Mouse (Mus musculus) gastrocnemius, postnatal 14 days (tissue): ENCODE measurements around the gene Fbxo36. TPM values are rescaled to one million over a fixed set of nuclear protein-coding genes. Genes with fewer than 3 reads are reported as not detected.

Experiments
- DNase-seq: peaks from one replicate; pipeline ENCODE4 v3.0.0; 2021; ENCODE audit warnings: mixed read lengths
- intact Hi-C: fragments of 180-260 bp; cut with DNase I; formaldehyde crosslinking; loops from one replicate; pipeline ENCODE4 v1.15.1; 2025; ENCODE audit warnings: low total_unique reads
- total RNA-seq, 2 experiments: library from RNA; stranded (reverse); gene quantifications; 2 replicates each; pipeline ENCODE4 v1.2.3; 2021

The Fbxo36 gene
- total RNA-seq, 2 experiments from 2014 or later, result 1.5 to 1.8 TPM

DNA sequence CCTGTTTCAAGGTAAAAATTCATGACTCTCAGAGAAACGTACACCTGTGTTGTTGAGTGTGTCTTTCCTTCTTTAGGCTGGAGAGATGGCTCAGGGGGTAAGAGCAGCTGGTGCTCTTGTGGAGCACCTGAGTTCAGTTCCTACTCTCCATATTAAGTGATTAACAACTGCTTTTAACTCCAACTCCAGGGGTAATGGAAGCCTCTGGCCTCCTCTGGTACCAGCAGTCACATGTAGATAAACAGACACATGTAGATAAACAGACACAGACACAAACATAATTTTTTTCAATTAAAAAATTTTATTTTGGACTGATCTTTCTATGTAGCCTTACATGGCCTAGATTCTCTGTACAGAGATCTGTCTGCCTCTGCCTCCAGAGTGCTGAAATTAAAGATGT lies 14.1 kb downstream of the Fbxo36 start:
- no peak for DNase-seq
- intact Hi-C loops, result no loop called here

DNA sequence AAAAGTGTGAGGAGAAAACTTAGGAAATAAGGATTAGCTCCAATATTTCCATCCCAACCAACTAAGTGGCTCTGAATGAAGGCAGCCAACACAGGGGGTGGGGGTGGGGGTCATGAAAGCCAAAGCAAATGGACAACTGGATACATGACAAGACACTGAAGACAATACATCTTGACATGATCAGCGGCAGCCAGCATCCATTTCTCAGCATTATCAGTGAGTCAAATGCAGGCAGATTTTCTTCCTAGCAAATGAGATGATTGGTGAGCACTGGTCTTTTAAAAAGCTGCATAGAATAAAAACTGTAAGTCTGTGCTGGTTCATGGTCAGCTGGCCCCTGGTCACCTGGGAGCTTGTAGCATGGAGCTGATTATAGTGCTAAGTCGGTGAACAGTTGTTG lies 15.3 kb downstream of the Fbxo36 start:
- intact Hi-C loops, result no loop called here
- no peak for DNase-seq

DNA sequence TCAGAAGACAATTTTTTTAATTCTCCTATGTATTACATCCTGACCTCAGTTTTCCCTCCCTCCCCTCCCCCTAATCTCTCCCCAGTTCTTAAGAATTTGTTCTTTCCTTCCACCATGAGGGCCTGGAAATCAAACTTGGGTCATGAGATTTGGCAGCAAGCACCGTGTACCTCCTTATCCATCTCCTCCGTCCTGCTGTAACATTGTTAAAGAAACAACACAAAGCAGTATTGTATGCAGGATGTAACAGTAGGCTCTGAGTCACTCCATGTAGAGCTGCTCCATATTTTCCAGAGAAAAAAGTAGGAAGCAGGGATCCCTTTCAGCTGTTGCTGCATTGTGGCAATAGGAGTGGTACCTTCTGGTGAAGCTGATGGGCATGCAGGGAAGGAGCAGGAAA lies 16.1 kb downstream of the Fbxo36 start:
- intact Hi-C loops, result no loop called here
- DNase-seq, result no peak

DNA sequence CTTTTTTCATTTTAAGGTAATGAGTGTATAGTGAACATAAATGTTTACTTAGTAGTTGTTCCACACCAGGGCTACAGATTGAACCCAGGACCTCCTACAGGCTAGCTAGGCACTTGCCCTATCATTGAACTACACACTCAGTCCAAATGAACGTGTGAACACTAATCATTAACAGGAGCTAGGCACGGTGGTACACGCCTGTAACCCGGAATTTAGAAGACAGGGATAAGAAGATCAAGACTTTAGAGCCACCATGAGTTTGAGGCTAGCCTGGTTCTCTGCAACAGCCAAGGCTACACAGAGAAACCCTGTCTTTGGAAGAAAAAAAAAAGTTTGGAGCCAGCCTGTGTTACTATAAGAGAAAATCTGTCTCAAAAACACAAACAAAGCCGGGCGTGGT lies 20.0 kb downstream of the Fbxo36 start:
- intact Hi-C loops, result no loop called here
- DNase-seq, result no peak

DNA sequence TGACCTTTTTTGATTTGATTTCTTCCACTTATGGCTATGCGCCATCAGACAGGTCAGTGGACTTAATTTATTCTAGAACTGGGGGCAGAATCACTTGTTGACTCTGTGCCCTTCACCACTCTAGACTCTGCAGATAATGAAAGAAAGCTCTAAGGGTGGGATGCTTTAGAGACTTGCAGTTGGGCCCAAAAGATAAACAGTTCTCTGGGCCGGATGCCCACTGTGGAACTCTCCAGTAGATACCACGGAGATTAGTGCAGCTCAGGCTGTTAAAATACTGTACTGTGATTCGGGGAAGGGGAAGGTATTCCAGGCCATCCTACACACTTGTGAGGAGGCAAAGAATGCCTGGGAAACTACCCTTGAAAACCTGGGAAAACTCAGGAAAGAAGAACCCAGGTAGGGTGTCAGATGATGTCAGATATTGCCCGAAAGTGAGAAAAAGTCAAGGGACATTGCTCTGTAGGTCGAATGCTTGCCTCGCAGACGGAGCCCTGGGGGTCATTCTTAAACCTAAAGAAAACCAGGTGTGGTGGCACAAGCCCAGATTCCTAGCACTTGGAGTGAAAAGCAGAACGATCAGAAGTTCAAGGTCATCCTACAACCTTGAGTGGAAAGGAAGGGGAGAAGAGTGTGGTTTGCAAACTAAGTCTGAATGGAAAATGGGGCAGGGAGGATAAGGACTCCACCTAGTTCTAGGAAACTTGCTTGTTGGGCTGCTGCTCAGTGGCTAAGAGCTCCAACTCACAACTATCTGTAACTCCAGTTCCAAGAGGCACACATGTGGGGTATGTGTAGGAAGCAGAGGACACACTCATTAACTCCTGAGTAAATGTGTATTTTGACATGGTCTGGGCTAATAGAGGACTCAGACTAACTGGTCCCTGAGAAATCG lies 21.0 kb downstream of the Fbxo36 start:
- no peak for DNase-seq
- intact Hi-C loops, result no loop called here

DNA sequence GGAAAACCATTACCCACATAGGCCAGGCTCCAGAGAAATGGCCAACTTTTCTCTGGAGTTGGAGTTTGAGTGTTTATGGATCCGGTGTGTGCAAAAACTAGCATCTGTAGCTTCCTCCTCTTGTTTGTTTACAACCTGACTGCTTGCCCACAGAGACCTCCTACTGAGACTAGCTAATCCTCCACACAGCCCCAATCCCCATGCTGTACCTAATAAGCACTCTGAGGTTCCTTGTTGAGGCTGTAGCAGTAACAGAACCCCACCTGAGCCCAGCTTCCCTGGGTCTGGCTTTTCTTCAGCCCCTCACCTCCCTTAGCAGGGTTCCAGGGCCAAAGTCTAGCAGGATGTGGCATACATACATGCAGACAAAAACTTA lies 21.6 kb downstream of the Fbxo36 start:
- no peak for DNase-seq
- intact Hi-C loops, result no loop called here

DNA sequence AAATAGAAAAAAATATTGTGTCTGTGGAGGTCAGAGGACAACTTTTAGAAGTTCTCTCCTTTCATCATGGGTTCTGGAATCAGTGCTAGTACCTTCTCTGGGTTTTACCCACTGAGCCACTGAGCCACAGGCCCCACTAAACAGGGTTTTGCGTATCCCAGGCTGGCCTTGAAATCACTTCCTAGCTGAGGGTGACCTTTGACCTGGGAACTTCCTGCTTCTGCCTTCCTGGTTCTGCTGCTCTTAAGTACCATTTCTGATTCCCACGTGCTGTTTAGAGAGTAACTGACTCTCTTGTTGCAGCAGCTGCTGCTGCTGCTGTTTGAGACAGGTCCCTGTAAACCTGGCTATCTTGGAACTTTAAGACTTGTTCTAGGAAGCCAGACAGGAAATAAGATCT lies 25.0 kb downstream of the Fbxo36 start:
- DNase-seq, result no peak

DNA sequence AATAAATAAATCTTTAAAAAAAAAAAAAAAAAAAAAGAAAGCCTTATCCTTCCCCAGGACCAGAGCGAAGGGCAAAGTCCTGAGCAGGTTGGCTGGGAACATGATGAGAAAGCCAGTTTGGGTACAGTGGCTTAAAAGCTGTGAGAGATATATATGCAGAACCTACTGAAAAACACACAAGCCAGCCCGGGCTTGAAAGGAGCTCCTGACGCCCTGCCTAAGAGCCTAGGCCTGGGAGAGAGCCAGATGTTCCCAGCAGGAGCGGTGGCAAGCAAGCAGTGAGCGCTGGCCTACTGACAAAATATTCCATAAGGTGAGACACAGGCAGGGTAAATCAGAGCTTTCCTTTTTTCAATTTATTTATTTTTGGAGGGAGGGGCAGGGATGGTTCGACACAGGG lies 26.6 kb downstream of the Fbxo36 start:
- no peak for DNase-seq
- intact Hi-C loops, result no loop called here

More for the DNA sequence above, 25.0 kb downstream of the Fbxo36 start:
- intact Hi-C loops, result no loop called here

DNA sequence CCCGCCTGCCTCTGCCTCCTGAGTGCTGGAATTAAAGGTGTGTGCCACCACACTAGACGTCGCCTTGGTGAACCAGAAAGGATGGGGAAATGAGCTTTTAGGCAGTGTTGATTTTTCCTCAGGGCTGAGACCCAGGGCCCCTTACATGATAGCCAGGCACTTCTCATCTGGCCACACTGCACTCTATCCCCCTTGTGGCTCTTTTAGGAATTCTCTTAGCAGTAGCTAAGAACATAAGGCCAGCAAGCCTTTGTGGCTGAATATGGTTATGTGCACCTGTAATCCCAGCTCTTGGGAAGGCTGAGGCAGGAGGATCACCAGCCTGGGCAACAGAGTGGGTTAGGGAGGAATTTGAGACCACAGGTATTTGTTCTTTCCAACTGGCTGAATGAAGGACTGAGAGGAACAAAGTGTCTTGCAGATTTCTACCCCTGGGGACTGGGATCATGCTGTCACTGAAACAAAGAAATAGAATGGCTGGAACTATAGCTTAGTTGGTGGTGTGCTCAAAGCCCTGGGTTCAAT lies 27.1 kb downstream of the Fbxo36 start:
- intact Hi-C loops, result no loop called here
- DNase-seq, result no peak

DNA sequence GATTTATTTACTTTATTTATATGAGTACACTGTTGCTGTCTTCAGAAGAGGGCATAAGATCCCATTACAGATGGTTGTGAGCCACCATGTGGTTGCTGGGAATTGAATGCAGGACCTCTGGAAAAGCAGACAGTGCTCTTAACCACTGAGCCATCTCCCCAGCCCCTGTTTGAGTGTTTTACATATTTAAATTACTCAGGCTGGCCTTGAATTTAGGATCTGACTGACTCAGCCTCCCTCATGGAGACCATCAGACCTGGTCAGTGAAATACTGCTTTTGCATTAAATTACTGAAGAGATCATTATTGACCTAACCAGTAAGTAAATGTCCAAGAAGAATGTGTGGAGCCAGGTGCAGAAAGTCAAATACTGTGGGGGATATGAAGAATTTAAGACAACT lies 28.7 kb downstream of the Fbxo36 start:
- intact Hi-C loops, result no loop called here
- DNase-seq, result no peak

DNA sequence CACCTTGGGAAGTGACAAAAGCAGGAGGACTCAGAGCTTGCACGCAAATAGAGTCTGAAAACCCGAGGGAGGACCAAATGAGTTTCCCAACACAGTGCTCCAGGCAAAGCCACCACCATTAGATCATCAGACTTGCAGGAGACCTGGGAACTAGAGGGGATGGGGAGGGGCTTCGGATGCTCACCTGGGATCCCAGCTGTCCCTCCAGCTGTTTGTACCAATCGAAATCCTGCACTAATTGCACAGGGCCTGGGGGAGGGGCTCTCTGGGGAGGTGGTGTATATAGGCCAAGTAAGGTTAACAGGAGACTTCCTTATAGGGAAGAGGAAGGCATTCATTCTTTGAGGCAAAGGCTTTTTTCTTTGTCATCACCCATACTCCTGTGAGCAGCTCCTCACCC lies 29.2 kb downstream of the Fbxo36 start:
- no peak for DNase-seq
- intact Hi-C loops, result no loop called here

DNA sequence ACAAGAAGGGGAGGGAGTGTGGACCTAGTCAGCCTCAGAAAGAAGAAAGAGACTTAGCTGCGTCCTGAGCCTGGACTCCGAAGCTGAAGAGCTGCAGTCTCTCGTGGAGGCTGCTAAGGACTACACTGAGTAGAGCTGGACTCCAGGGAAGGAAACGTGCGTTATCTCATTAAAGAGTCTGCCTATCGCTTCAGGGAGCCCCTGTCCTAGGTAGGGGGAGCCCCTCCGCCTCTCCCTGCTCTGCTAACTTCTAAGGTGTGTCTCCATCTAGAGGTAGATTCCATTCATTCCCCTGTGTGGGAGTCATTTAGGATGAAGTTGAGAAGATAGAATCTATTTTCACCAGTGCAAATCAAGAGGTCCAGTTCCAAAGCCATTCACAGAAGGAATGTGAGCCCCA lies 29.9 kb downstream of the Fbxo36 start:
- intact Hi-C loops, result no loop called here

DNA sequence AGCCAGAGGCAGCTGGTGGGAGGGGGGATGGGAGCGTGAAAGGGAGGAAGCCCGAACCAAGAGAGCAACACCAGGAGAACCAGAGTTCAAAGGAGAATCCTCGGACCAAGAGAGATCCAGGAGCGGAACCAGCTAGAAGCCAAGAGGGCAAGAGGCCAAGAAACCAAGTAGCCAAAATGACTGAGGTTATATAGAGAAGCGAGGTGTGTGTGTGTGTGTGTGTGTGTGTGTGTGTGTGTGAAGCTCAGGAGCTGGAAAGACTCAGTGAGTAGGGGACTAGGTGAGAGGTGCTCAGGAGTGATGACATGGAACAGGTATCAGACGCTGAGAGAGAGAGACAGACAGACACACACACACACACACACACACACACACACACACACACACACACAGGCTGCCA lies 31.5 kb downstream of the Fbxo36 start:
- intact Hi-C loops, result no loop called here
- no peak for DNase-seq

More for the DNA sequence above, 29.9 kb downstream of the Fbxo36 start:
- DNase-seq, result no peak

DNA sequence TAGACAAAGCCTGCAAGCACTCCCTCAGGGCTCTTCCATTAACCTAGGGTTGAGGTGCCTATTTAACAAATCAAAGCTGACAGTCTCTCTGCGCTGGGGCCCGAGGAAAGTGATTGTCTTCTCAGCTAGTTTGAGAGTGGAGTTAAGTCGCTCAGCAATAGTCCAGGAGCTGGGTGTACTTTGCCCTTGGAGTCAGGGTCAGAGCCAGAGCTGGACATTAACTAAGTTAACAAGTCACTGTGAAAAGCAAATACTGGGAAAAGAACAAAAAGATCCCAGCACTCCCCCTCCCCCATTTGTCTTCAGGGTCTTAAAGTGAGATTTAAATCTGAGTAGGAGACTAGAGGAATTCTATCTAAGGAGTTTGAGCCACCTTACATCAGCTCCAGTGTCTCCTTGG lies 32.5 kb downstream of the Fbxo36 start:
- no peak for DNase-seq
- intact Hi-C loops, result no loop called here

DNA sequence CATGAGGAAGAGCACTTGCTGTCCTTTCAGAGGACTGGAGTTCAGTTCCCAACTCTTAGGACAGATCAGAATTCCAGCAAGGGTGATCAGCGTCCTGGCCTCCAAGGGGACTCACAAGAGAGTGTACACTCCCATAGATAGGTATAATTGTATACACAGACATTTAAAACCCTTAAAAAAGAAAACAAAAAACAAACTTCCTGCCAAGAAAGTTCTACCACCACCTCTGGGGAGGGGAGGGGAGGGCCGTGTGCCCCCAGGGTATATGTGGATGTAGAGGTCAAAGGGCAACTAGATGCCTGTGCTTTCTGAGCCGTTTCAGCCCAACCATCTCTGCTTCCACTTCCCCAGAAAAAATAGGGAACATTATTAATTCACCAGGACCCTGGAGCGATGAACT lies 33.3 kb downstream of the Fbxo36 start:
- no peak for DNase-seq
- intact Hi-C loops, result no loop called here

DNA sequence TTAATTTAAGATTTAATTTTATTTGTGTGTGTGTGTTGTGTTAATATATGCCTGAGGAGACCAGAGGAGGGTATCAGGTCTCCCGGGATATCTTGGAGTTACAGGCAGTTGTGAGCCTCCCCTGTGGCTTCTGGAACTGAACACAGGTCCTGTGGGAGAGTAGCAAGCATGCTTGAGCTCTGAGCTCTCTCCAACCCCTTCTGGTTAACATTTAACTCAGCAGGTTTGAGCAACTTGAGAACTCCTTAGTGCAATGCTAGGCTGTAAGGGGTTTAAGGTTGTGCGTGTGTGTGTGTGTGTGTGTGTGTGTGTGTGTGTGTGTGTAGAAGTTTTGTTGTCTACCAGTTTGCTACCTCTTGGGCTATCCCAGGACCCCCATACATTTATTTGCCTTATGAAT lies 37.9 kb downstream of the Fbxo36 start:
- intact Hi-C loops, result no loop called here
- DNase-seq, result no peak

DNA sequence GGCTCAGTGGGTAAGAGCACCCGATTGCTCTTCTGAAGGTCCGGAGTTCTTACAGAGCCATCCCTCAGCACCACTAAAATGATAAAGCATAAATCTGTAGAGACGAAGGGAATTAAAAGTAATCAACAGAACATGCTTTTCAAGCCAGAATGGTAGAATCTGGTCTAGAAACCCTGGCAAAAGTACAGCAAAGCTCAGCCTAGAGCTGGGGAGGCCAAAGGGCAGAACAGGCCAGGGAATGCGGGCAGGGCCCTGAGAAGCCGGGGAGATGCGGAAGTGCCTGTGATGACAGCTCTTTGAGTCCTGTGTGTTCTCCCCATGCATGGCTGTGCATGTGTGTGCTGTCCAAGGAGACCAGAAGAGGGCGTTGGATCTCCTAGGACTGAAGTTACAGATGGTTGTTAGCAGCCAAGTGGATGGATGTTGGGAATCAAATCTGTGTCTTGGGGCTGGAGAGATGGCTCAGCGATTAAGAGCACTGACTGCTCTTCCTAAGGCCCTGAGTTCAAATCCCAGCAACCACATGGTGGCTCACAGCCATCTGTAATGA lies 40.0 kb downstream of the Fbxo36 start:
- DNase-seq, result no peak
- intact Hi-C loops, result no loop called here

DNA sequence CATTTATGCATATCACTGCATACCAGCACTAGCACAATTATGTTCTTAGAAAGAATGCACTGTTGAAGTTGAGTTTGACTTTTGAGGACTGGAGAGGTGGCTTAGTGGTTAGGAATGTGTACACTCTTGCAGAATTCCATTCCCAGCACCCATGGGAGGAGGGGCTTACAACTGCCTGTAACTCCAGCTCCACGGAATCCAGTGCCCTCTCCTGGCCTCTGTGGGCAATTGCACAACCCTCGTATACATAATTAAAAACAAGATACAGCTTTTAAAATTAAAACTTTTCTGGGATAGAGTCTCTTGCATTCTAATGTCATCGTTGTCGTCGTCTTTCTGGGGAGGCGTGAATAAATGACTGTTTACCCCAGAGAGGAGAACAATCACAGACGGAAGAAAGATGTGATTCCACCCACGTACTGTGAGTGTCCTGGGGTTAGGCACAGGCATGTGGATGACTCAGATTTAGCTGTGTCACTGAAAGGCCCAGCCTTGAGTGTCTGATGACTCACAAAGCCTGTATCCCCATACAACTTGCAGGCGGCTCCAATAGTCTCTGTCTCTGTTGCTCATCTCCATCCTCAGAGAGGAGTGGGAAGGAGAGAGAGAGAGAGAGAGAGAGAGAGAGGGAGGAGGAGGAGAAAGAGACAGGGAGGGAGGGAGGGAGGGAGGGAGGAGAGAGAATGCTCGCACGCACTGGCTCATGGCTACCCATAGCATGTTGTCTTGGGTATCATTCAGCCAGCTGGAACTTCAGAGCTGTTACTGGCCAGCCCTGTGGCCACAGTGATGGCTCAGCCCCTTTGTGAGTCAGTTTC lies 41.8 kb downstream of the Fbxo36 start:
- intact Hi-C loops, result no loop called here
- DNase-seq, result no peak

DNA sequence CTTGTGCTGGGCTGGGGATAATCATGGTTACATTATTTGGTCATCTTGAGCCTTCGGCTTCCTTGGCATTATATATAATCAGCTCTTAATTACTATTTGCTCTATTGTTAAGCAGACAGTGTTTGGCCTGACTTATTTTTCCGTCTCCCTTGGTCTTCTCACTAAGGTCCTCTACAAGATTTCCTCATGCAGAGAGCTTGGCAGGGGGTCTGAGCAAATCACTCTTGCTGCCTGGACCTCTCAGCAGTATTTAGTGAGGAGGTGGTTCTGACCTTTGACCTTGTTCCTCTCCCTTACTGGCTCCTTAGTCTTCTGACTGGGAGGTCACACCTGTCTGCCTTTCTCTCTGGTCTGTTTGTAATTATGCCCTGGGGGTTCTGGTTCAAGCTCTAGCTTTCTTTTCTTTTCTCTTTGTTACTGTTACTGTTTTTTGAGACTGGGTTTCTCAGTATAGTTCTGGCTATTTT lies 42.5 kb downstream of the Fbxo36 start:
- DNase-seq, result no peak
- intact Hi-C loops, result no loop called here

DNA sequence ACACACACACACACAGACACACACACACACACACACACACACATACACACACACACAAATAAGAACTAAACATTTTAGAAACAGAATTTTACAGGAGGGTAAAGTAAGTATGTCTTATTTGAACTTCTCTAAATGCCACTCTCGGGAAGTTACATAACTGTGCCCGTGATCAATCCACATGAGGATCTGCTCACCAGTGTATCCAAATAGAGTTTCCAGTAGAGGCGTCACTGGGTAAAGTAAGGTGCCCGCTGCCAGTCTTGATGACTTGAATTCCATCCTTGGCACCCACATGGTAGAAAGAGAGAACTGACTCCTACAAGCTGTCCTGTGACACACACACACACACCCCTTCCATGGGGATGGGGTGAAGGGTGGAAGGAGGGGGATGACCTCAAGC lies 43.3 kb downstream of the Fbxo36 start:
- intact Hi-C loops, result no loop called here
- DNase-seq, result no peak
